Mouse (Mus musculus) left cerebral cortex, adult 8-10 months (tissue): ENCODE data around the gene Serpina3g. TPM values are rescaled to one million over a fixed set of nuclear protein-coding genes. Genes with fewer than 3 reads are reported as not detected.
"Not testable (repeated sequence)": the region's sequence is repeated elsewhere in the genome, so short reads cannot be mapped to it uniquely, and the experiment has no call there.

Source experiments
- DNase-seq, 2 experiments: peaks; one replicate each; pipeline ENCODE4 v3.0.0; 2022; ENCODE audit warnings: low spot score in 2 of 2
- total RNA-seq, 4 experiments: library from RNA; stranded (reverse); gene quantifications; 2 replicates each; pipeline ENCODE4 v1.2.4; 2022

Gene Serpina3g
- under 1 TPM in 3 of 4 experiments, not detected in 1; 0.43 to 0.72 (median 0.63) TPM for total RNA-seq

DNA sequence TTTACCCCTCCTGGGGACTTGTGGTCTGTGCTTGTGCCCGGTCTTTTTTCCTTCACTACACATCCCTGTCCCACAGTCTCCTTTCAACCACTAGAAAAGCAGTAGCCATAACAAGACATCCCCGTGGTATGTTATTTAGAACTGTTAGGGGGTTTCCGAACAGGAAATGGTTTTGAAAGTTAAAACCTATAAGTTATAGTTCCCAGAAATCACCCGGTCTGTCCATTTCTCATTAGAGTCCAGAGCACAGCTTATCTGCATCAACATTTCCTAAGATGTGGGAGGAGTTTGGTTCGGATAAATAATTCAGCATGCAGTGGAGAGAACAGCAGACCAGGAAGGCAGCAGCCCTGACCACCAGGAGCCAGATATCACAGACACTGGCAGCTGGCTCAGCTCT, at the start of gene Serpina3g:
TSS of gene Serpina3g (plus strand) at position 331 of the 400 bp plus-strand sequence.
- DNase-seq: no peak

DNA sequence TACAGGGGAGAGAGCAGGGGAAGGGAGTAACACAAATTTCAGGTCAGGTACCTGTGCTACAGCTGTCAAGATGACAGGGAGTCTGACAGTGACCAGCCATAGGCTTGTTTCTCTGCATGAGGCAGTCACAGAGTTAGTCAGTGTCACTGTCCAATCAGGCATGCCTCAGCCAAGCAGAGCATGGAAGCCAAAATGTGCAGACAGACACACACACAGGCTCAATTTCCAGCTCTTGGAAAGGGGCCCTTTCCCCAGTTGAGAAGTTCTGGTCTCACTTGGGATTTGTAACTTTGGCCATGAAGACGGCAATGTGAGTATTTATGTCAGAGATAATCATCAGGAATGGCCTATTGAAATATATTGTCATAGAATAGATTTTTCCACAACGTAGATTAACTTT, 46.8 kb upstream of the Serpina3g start:
- DNase-seq: no peak

DNA sequence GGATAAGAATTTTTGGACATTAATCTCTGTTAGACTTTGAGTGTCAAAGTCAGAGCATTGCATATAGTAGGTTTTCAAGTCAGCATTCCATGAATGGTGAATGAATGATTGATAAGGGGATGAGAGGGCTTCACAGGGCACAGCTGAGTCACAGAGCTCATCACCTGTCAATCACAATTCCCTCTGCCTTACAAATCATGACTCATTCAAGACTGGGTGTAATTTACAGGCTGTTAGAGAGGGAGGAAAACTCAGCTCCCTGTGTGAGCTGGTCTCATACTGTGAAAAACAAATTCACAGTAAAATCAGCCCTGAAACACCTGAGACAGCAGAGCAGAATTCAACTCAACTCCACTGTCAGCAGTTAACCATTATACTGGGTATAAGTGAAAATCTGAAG, 45.2 kb upstream of the Serpina3g start:
- no peak for DNase-seq

DNA sequence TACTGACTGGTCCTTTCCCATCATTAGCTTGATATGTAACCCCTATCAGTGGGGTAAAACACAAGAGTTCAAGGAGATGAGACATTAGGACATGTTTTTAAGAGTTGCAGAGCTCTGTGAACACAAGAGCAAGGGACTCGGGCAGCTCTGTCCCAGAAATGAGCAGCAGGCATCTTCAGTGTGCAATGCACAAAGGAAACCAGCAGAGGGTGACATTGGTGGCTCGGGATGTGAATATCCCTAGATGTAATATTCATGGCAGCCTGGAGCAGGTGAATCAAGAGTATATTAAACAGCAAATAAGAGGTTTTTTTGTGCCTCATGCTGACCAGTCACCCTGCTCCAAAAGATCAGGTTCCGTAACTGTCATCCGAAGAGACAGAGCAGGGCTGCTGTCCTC, 26.9 kb upstream of the Serpina3g start:
- DNase-seq: no peak

DNA sequence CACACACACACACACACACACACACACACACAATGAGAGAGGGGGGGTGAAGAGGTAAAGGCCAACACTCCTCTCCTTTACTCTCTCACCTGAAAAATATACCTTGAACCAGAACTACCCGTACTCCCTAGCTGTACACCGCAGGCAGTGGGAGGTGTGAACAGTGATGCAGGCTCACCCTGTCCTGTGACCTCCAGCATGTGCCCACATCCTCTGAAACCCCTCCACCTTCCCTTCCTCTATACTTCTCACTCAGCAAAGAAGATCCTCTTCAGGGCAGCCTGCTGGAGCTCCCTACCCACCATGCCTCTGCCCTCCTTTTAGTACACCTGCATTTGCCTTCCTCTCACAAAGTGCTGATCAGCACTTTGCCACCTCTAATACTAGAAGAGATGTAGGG, 26.2 kb upstream of the Serpina3g start:
- DNase-seq: no peak

DNA sequence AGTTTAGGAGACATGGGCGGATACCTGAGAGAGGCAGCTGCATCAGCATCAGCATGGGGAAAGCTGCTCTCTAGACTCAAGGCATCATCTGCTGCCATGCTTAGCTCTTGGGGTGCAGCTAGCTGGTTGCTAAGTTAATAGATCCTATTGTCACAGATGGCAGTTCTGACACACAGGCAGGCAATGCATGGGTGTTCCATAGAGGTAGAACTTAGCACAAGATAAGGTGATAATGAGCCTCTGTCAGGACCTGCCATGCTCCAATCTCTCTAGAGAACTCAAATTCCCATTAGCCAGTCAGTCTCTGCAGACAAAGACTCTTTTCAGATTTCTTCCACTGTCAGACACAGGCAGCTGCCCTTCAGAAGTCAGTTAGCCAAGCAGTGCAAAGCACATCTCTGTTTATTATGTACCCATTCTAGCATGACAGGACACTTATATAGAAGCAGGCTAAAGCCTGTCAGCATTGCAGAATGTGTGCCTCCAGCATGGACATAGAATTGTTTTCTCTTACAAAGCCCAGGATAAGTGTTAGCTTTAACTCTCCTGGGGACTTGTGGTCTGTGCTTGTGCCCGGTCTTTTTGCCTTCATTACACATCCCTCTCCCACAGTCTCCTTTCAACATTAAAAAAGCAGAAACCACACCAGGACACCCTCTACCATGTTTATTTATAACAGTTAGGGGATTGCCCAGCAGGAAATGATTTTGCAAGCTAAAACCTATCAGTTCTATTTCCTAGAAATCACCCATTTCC, 22.2 kb upstream of the Serpina3g start:
- no peak for DNase-seq

DNA sequence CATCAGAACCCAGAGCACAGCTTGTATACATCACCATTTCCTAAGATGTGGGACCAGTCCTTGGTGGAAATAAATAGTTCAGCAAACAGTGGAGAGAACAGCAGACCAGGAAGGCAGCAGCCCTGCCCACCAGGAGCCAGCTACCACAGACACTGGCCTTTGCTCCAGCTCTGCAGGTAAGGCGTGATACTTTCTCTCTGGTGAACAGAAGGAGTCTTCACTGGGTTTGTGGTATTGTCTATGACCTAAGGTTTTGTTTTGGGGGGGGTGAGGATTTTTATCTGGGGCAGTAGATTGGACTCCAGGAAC, 21.6 kb upstream of the Serpina3g start, which contains the start of gene Serpina3f:
TSS of gene Serpina3f (plus strand) at position 100 of the 309 bp plus-strand sequence.
- no peak for DNase-seq

DNA sequence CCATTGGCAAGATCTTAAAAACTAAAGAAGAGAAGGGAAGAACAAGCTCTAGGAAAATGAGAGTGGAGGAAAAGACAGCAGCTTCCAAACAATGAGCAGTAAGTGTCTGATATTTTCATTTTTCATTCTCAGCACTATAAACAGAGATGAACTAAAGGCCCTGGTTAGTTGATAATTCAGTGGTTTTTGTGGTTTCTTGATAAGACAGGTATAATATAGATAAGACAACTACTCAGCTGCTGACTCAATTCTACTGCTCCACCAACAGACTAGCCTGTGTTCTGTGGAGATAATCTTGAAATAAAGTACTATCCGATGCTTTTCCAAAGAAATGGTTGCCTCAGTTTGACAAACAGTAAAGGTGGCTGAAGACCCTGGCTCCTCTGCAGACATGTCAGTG, 20.8 kb upstream of the Serpina3g start:
- DNase-seq: no peak

DNA sequence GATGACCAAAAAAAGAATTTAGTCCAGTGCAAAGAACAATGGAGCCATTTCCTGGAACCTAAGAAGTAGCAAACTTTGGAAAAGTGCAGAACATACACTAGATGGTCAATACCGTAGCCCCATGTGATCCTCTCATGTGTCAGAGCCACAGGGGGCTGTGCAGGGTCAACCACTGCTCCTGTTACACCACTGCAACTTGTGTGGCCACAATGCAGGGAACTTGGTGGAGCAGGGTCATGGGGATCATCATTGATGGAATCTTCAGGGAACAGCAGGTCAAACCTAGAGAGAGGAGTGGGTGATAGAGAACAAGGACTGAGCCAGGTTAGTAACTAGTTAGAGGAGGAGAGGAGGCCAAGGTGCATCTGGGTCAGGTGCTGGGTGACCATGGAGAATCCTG, 14.4 kb upstream of the Serpina3g start:
- DNase-seq: no peak

DNA sequence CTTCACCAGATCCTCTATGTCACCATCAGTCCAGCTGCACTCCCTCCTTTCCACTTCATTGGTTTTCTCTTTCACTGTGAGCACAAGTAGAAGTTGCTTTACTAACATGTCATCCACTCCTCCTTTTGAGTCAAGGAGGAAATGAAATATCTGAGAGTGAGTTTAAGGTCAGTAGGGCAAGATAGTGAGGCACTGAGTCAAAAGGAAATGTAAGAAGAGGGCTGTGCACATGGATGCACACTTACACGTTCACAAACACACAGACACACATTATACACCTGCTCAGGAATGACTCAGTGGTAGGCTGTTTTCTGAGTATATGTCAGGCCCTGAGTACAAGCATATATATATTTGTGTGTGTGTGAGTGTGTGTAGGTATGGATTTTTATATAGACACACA, 12.4 kb upstream of the Serpina3g start:
- DNase-seq: no peak

DNA sequence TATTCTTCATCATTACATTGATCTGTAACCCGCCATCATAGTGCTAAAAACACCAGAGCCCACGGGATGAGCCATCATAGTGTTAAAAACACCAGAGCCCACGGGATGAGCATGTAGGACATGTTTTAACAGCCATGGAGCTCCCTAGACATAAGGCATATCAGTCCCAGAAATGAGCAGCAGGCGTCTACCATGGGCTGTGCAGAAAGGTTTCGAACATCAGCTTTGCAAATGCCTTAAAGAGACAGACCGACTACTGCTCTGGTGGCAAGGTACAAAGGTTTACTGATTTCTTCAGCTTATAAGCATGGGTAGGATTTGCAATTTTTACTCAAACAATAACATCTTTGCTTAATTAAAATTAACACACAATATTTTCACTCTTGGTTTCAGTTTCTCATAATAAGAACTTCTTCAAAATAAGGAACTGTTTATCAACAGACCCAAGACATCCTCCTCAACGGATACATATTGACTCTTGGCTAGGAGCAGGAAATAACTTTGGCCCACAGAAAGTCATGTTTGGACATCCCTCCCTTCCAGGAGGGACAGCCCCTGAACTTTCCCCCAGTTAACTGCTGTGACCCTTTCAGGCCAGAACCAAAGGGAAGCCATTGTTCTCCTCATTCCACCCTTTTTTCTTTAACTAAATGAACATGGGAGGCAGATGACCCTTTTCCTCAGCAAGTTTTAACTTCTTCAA, 11.3 kb upstream of the Serpina3g start:
- DNase-seq: no peak

DNA sequence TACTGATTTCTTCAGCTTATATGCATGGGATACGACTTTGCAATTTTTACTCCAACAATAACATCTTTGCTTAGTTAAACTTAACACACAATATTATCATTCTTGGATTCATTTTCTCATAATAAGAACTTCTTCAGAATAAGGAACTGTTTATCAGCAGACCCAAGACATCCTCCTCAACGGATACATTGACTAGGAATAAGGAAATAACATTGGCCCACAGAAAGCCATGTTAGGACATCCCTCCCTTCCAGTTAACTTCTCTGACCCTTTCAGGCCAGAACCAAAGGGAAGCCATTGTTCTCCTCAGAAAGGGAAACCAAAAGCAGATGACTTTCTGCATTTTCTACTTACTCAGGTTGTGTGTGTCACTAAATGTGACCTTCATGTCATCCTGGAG, 5.3 kb upstream of the Serpina3g start:
- DNase-seq: no peak

DNA sequence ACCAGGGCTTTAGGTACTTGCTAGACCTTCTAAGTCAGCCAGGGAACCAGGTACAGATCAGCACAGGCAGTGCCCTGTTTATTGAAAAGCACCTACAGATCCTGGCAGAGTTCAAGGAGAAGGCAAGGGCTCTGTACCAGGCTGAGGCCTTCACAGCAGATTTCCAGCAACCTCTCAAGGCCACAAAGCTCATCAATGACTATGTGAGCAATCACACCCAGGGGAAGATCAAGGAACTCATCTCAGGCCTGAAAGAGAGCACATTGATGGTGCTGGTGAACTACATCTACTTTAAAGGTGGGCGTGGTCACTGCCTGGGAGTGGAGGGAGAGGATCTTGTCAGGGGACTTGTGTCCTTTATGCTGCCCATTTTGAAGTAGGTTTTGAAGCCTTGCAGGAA, 2.0 kb downstream of the Serpina3g start:
- not testable (repeated sequence) for DNase-seq

DNA sequence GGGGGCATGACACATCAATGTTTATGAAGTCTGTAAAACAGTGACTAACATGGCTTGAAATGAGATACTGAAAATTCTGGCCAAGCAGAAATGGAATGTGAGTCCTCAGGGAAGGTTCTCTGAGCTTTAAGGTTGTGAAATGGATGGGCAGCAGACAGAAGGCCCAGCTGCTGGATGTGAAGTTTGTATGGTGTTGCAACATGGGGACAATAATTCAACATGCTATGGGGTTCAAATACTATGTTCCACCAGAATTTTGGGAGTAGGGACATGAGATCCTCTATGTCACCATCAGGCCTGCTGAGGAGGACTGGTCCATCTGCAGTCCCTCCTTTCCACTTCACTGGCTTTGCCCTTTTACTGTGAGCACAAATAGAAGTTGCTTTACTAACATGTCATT, 7.3 kb downstream of the Serpina3g start:
- no peak for DNase-seq

DNA sequence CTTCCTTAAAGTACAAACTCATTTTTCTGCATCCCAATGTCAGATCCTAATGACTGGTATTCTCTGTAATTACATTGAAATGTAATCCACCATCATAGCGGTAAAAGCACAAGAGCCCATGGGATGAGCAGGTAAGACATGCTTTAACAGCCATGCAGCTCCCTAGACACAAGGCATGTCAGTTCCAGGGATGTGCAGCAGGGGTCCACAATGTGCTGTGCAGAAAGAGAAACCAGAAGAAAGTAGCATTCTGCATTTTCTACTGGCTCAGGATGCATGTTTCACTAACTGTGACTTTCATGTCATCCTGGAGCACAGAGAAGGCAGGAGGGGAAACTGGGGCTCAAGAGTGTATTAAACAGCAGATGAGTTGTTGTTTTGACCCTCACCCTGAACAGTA, 9.0 kb downstream of the Serpina3g start:
- no peak for DNase-seq

DNA sequence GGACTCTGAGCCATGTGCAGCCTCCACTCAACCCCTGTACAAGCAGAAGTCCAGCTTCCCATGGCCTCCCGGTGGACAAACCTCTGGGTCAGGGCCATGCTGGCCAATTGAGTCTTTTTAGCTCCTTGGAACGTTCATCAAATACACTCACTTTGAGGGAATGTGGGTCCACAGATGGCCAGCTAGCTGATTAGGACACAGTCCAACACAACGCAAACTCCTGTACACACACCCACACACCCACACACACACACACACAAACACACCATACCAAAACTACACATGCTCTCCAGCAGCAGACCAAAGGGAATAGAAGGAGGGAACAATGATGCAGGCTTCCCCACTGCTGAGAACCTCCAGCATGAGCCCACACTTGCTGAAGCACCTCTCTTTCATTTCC, 9.6 kb downstream of the Serpina3g start:
- peak in 1 of 2 experiments; percentile 39 for DNase-seq

DNA sequence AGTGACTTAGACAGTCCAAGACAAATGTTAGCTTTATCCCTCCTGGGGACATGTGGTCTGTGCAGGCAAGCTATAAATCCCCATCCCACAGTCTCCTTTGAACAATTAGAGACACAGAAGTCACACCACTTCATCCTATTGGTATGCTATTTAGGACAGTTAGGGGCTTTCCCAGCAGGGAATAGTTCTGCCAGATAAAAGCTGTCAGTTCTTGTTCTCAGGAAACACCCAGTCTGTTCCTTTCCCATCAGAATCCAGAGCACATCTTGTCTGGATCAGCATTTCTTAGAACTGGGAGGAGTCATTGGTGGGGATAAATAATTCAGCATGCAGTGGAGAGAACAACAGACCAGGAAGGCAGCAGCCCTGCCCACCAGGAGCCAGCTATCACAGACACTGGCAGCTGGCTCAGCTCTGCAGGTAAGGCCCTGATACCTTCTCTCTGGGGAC, 11.5 kb downstream of the Serpina3g start:
- DNase-seq: no peak

DNA sequence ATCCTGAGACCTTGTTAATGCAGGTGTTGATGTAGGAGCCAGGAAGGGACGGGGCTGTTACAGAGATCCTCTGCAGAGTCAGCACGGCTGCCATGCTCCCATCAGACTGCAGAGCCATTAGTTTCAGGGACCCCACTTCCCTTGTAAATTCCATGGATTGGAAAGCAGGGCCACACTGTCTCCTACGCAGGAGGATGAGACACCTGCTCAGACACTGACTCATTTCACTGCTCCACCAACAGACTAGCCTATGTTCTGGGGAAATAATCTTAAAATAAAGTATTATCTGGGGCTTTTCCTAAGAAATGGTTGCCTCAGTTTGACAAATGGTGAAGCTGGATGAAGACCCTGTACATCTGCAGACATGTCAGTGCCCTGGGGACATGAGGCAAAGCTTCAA, 12.2 kb downstream of the Serpina3g start:
- peak in 1 of 2 experiments; percentile 19 for DNase-seq

DNA sequence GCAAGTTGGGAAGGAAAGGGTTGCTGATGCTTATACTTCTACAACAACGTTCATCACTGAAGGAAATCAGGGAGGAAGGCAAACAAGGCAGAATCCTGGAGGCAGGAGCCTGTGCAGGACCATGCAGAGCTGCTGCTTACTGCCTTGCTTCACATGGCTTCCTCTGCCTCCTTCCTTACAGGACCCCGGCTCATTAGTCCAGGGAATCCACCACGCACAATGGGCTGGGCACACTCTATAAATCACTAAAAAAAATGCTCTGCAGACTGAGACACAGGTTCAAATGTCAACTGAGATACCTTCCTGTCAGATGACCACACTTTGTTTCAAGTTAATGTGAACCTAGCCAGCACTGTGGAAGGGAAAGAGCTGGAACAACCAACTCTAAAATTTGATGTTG, 25.0 kb downstream of the Serpina3g start:
- no peak for DNase-seq

DNA sequence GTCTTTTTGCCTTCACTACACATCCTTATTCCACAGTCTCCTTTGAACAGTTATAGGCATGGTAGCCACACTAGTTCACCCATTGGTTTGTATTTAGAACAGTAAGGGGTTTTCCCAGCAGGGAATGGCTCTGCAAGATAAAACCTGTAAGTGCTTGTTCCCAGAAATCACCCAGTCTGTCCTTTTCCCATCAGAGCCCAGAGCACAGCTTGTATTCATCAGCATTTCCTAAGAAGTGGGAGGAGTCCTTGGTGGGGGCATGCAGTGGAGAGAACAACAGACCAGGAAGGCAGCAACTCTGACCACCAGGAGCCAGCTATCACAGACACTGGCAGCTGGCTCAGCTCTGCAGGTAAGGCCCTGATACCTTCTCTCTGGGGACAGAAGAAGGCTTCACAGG, 26.8 kb downstream of the Serpina3g start, which contains the start of gene Serpina3i:
TSS of gene Serpina3i (plus strand) at position 260 of the 400 bp plus-strand sequence.
- DNase-seq: no peak

DNA sequence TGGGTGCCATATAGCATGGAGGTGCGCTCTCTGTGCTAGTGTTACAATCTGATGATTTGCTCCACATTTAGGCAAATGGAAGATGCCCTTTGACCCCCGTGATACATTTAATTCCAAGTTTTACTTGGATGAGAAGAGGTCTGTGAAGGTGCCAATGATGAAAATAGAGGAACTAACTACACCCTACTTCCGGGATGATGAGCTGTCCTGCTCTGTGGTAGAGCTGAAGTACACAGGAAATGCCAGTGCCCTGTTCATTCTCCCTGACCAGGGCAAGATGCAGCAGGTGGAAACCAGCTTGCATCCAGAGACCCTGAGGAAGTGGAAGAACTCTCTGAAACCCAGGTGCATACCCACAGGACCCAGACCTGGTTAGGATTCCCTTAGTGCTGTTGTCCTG, 30.3 kb downstream of the Serpina3g start:
- DNase-seq: no peak

DNA sequence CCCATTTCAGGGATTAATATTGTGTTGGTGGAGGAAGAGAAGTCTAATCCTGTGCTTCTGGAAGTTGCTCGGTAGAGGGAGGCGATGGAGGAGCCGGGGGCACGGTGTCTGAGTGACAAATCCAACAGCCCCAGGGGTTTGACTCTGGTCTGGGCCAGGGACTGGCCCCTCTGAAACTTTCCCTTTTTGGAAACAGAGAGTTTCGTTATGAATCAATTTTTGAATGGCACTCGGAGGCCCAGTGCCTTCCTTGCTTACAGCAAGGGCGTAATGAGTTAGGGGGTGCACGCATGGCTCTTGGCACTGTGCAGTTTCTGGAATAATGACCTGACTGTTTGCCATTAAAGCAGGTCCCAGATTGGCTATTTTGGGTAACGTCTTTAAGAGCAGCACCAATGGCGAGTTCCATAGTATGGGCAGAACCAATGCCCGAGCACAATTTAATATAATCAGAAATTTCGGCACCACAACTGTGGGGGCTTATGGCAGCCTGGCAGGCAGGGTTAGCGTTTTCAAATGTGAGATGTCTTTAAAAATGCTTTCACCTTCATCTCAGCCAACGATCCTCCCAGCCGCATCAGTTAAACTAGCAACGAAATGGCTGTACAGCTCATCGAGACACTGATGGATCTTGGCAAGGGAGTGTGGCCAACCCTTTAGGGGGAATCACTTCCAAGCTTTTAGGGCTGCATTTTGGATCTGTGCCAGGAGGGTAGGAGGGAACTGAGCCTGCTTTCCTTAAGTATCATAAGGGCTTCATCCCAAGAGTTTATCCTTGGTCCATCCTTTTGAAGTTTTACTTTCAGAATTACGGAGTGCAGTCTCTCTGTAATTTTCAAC, 42.4 kb downstream of the Serpina3g start:
- no peak for DNase-seq
